Mouse (Mus musculus) CH12.LX (cell line): ENCODE results near the gene 6330403K07Rik.

Experiments used
- CTCF ChIP-seq, 2 experiments: IDR thresholded peaks in 1 of 2; conservative IDR thresholded peaks in 1 of 2; 2 replicates each; pipeline ENCODE4 v1.5.1; 2011 to 2012; ENCODE audit warnings: low read depth in 2 of 2, low read length in 2 of 2, improper control_type of control experiment in 1 of 2, inconsistent platforms in 1 of 2, mild to moderate bottlenecking in 1 of 2, moderate library complexity in 1 of 2
- HCFC1 ChIP-seq: IDR thresholded peaks from 2 replicates; pipeline ENCODE4 v1.6.1; 2012; ENCODE audit warnings: low read depth, mild to moderate bottlenecking, inconsistent platforms, low read length, improper control_type of control experiment
- IRF4 ChIP-seq: IDR thresholded peaks from 2 replicates; pipeline ENCODE4 v1.6.1; 2014; ENCODE audit warnings: low read depth, mild to moderate bottlenecking, inconsistent platforms, low read length, improper control_type of control experiment
- MYC ChIP-seq: IDR thresholded peaks from 2 replicates; pipeline ENCODE4 v1.6.1; 2011; ENCODE audit warnings: low read depth, mild to moderate bottlenecking, improper control_type of control experiment, low read length
- NELFE ChIP-seq: IDR thresholded peaks from 2 replicates; pipeline ENCODE4 v1.6.1; 2011; ENCODE audit warnings: low read depth, low read length, improper control_type of control experiment
- POLR2A ChIP-seq: IDR thresholded peaks from 2 replicates; pipeline ENCODE4 v1.6.1; 2011; ENCODE audit warnings: low read depth, mild to moderate bottlenecking, improper control_type of control experiment, low read length
- RCOR1 ChIP-seq: conservative IDR thresholded peaks from 2 replicates; pipeline ENCODE4 v1.6.1; 2012; ENCODE audit warnings: low read depth, mild to moderate bottlenecking, inconsistent platforms, low read length, improper control_type of control experiment
- USF1 ChIP-seq: IDR thresholded peaks from 2 replicates; pipeline ENCODE4 v1.6.1; 2014; ENCODE audit warnings: low read depth, mild to moderate bottlenecking, inconsistent platforms, low read length, improper control_type of control experiment

DNA sequence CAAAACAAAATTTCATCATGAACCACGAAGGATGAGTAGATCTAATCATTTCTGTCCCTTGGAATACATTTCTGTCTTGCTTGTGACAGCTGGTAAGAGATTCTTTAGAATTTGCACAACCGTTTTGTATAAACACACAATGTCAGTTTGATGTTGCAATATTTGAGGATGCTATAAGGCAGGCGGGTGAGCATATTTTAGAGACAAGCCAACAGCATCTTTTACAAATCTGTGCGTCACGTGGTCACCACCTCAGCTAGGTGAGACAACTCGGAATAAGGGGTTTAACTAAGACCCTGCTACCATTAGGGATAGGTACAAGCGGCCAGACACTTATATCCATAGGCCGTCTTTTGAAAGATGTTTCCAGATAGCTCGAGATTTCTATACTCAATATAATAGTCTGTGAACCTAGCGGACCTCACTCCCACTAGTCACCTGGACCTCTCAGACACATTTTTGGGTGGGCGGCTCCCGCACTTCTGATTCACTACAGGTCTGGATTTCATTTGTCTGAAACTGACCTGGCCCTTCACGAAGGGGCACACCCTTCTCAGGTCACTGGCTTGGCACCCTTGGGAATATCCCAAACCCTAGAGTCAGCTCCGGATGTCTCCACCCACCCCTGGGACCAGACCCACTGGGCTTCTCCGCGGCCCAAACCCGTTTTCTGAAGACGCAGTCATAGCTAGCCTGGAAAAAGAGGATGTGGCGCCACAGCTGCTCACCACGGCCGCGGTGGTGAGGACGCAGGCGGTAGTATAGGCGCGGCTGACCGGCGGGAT lies 14.7 kb downstream of the 6330403K07Rik start:
- no peak; the same call in 1 of the 2 replicates for TF ChIP-seq IRF4
- TF ChIP-seq NELFE = no peak; the same call in 1 of the 2 replicates
- TF ChIP-seq RCOR1 = no peak; the same call in 1 of the 2 replicates
- TF ChIP-seq HCFC1 = no peak
- peak; percentile 88 for TF ChIP-seq MYC
- no peak for TF ChIP-seq POLR2A
- no peak for TF ChIP-seq CTCF (conservative IDR thresholded peaks at IDR 0.05 in 1 of 2, IDR thresholded peaks at IDR 0.05 in 1 of 2; ENCODE audit: low read depth in 2 of 2, low read length in 2 of 2)
- TF ChIP-seq USF1 = peak; percentile 81
